Mouse (Mus musculus) MEL (cell line): ENCODE data around the gene Chkb.

ENCODE experiments used
- CTCF ChIP-seq, 3 experiments: IDR thresholded peaks in 2 of 3; conservative IDR thresholded peaks in 1 of 3; 2 replicates each; pipeline ENCODE4 v1.5.1; 2011 to 2012; ENCODE audit warnings: low read length in 3 of 3, low read depth in 2 of 3, mild to moderate bottlenecking in 2 of 3, improper control_type of control experiment in 1 of 3, inconsistent platforms in 1 of 3, mixed read lengths in 1 of 3, moderate library complexity in 1 of 3; ENCODE audit not compliant: control insufficient read depth in 1 of 3, insufficient read depth in 1 of 3, poor library complexity in 1 of 3, severe bottlenecking in 1 of 3
- ELF1 ChIP-seq: IDR thresholded peaks from 2 replicates; pipeline ENCODE4 v1.6.1; 2014; ENCODE audit warnings: low read depth, mild to moderate bottlenecking, inconsistent platforms, low read length, improper control_type of control experiment, moderate library complexity
- GATA1 ChIP-seq: IDR thresholded peaks from 2 replicates; pipeline ENCODE4 v1.6.1; 2011; ENCODE audit warnings: low read depth, low read length, improper control_type of control experiment
- HCFC1 ChIP-seq: IDR thresholded peaks from 2 replicates; pipeline ENCODE4 v1.6.1; 2012; ENCODE audit warnings: low read depth, mild to moderate bottlenecking, inconsistent platforms, low read length, improper control_type of control experiment, moderate library complexity
- KAT2A ChIP-seq: conservative IDR thresholded peaks from 2 replicates; pipeline ENCODE4 v1.6.1; 2012; ENCODE audit warnings: low read depth, low read length, improper control_type of control experiment, inconsistent platforms
- MAFK ChIP-seq: IDR thresholded peaks from 2 replicates; pipeline ENCODE4 v1.6.1; 2011; ENCODE audit warnings: low read depth, mild to moderate bottlenecking, low read length, improper control_type of control experiment, borderline replicate concordance
- MAX ChIP-seq: IDR thresholded peaks from 2 replicates; pipeline ENCODE4 v1.6.1; 2011; ENCODE audit warnings: low read length, improper control_type of control experiment
- MYC ChIP-seq: IDR thresholded peaks from 2 replicates; pipeline ENCODE4 v1.6.1; 2011; ENCODE audit warnings: low read depth, mild to moderate bottlenecking, low read length, improper control_type of control experiment, moderate library complexity
- NELFE ChIP-seq: IDR thresholded peaks from 2 replicates; pipeline ENCODE4 v1.6.1; 2011; ENCODE audit warnings: low read depth, low read length, improper control_type of control experiment
- POLR2A ChIP-seq, 2 experiments: IDR thresholded peaks; 2 replicates each; pipeline ENCODE4 v1.6.1; 2011 to 2012; ENCODE audit warnings: low read length in 2 of 2, mild to moderate bottlenecking in 2 of 2, control low read depth in 1 of 2, improper control_type of control experiment in 1 of 2, low read depth in 1 of 2, moderate library complexity in 1 of 2; ENCODE audit not compliant: control insufficient read depth in 1 of 2, insufficient read depth in 1 of 2, poor library complexity in 1 of 2
- SMC3 ChIP-seq: IDR thresholded peaks from 2 replicates; pipeline ENCODE4 v1.6.1; 2011; ENCODE audit warnings: low read depth, low read length, improper control_type of control experiment
- UBTF ChIP-seq: IDR thresholded peaks from 2 replicates; pipeline ENCODE4 v1.6.1; 2012; ENCODE audit warnings: low read depth, mild to moderate bottlenecking, inconsistent platforms, low read length, improper control_type of control experiment, moderate library complexity, borderline replicate concordance; ENCODE audit not compliant: insufficient read depth
- ZC3H11A ChIP-seq: IDR thresholded peaks from 2 replicates; pipeline ENCODE4 v1.6.1; 2012; ENCODE audit warnings: low read depth, mild to moderate bottlenecking, inconsistent platforms, low read length, improper control_type of control experiment

DNA sequence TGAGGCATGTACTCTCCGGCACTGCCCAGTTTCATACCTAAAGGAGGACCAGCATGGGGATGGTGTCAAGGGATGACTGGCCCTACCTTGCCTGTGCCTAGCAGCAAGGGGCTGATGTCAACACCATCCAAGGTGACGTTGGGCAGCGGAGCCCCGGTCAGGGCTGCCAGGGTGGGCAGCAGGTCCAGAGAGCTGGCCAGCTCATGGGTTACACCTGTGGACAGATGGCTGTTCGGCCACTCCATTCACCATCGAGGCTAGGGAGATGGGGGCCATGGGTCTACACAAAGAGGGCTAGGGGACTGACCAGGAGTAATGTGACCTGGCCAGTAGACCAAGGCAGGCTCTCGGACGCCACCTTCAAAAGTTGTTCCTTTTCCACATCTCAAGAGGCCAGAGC is 44.2 kb upstream of the Chkb start:
- TF ChIP-seq MYC (no peak), UBTF (no peak), KAT2A (no peak), CTCF (IDR thresholded peaks at IDR 0.05 in 2 of 3, conservative IDR thresholded peaks at IDR 0.05 in 1 of 3; ENCODE audit: control insufficient read depth in 1 of 3, insufficient read depth in 1 of 3, low read depth in 2 of 3, low read length in 3 of 3, poor library complexity in 1 of 3, severe bottlenecking in 1 of 3) (no peak), MAFK (no peak), MAX (no peak), GATA1 (no peak), HCFC1 (no peak), POLR2A (IDR thresholded peaks at IDR 0.05; ENCODE audit: control insufficient read depth in 1 of 2, insufficient read depth in 1 of 2, low read depth in 1 of 2, low read length in 2 of 2, poor library complexity in 1 of 2) (no peak), ZC3H11A (no peak), ELF1 (no peak), NELFE (no peak), SMC3 (no peak)
